Mouse (Mus musculus) 3T3-L1 (cell line): Measurements from ENCODE around the gene Ntn3.

Experiments used
- DNase-seq: peaks from one replicate; pipeline ENCODE4 v3.0.0-alpha.2; 2015; ENCODE audit warnings: low read depth, low spot score

Ntn3 gene

GRCm38 (mm10) chr17:24211631-24212440, 2.5 kb upstream of the Ntn3 start:
- DNase-seq = no peak

- DNase-seq = no peak
Measured at GRCm38 (mm10) chr17:24210591-24210990, 1.3 kb upstream of the Ntn3 start.

- DNase-seq = no peak
Measured at GRCm38 (mm10) chr17:24209916-24210240, 547 bp upstream of the Ntn3 start.

- DNase-seq = no peak
Measured at GRCm38 (mm10) chr17:24208641-24209042, 689 bp downstream of the Ntn3 start.

DNA sequence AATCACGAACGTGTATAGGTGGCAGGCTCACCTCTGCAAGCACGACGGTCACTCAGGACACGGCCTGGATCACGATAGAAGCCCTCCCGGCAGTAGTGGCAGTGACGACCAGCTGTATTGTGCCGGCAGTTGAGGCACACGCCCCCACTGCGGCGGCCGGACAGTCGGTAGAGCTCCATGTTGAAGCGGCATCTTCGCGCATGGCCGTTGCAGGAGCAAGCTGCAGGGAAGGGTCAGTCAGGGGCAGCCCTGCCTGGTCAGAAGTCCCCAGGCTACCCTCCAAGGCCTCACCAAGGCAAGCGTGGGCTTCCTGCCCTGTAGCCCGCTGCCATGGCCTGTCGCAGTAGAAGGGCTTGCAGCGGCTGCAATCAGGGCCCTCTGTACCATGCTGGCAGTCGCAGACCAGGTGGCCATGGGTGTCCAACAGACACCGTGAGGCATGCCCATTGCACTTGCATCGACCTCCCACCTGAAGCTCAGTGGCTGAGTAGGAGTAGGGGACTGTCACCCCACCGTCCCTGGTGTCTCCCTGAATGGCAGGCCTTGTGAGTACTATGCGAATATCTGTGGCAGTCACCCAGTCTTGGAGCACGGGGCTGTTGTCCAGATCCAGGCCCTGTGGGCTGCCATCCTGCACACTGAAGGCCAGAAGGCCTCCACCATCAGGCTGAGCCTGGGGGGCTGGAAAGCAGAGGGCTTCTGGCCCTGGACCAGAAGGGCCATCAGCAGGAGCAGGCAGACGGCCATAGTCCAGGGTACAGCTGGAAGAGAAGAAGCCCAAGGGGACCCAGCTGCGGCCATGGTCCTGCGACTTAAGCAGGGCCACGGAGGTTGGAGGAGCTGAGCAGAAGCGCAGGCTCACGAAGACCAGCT, 1.3 kb downstream of the Ntn3 start:
- DNase-seq = no peak

DNA sequence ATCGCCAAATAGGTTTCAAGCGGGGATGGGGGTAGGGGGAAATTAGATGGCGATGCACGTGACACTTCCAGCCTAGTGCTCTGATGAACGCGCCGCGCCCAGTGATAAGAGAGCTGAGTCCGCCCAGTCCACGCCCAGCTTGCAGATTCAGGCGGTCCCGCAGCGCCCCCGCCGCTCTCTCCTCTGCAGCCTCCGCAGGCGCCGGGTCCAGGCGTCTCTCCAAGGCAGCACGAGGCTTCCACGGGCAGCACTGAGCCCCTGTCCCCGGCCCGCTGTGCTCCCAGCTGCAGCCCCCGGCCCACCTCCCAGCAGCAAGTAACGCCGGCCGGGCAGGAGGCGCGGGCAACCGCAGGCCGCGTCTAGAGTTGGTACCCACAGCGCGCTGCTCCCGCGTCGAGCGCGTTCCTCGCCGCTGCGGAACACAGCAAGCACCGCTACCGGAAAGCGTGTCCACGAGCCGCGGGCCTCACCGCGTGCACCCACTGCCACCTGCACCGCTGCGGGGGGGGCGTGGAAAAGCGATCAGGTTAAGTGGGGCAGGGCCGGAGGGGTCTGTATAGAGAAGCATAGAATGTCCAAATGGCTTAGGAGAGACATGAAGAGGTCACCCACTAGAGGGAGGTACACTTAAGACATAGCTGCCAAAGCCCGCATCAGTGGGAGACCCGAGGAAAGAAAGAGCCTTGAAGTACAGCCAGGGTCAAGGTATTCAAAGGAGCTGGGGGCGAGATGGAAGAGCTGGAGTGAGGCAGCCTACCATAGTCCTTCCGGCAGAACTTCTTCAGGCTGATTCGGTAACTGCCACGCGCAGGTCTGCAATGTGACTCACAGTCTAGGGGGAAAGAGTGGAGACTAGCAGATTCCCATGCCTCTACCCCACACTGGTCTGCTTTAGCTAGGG, 2.6 kb downstream of the Ntn3 start:
- no peak for DNase-seq

- no peak for DNase-seq
Measured at GRCm38 (mm10) chr17:24205908-24206361, 3.4 kb downstream of the Ntn3 start.

GRCm38 (mm10) chr17:24205284-24205888, 3.9 kb downstream of the Ntn3 start, which contains the start of gene Tbc1d24:
TSS of gene Tbc1d24 (minus strand) at chr17:24205562.
- DNase-seq = peak; percentile 83

DNA sequence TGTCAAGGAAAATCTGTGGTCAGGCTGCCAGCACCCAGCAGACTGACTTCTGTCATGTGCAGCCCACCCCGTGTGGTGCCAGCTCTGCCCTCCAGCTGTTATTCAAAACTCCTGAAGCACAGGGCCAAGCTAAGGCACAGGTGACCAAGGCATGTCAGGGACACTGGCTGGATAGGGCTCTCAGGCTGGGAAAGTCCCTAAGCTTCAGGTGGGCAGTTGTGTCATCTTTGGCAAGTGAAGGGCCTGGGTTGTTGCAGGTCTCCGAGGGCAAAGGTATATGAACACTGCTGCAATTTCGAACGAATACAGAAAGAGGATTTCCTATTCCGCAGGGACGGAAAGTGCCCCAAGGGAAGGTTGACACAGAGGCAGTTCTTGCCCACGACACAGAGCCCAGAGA, 4.5 kb downstream of the Ntn3 start:
- peak; percentile 36 for DNase-seq

DNA sequence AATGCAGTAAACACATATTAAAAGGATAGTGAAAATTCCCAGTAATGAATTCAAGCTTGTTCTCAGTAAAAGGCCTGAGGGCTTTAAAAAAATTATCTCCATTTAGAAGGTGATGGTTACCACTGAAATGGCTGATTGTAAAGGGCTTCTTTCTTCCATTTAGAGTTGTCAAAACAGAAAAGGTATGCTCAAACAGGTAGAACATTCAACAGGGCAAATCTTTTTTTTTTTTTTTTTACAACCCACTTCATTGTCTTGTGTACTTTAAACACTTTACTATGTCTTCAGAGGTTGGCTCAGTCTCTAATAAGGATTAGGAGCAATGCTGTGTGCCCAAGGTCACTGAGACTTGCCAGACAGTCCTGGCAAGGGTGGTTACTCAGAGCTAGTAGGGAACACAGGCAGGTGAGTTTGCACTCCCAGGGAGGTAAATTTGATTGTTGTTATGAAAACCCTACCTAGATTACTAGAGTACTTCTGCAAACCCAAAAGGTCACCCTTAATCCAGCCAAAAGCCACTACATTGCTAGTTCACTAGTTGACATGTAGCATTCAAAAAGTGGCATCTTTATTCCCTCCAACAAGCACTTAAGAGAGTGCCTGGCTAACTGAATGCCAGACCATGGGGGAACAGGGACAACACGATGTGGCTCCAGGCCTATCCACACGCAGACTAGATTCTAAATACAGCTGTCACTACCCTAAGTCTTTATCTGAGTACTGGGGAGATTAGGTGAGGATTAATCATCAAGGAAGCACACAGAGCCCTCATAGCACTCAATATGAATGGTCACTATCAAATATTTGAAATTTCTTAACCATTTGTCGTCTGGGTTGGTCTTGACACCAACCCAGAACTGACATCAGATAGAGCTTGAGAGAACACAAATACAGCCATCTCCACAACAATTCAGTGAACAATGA, 5.5 kb downstream of the Ntn3 start:
- DNase-seq = no peak

DNA sequence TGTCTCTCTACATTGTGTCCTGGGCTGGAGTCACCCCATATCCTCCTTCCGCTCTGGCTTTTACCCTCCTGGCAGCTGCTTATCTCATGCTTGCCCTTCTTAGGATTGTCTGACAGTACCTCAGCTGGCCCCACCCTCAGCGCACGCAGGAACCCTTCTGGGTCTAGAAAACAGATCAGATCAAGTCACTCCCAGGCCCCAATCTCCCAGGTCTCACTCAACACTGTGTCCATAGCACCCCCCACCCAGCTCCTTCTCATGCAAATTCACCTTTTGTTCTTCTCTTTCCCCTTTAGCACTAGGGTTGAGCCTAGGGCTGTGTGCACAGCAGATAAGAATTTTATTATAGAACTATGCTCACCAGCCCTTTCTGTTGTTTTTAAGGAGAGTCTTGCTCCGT, 6.3 kb downstream of the Ntn3 start:
- no peak for DNase-seq

DNA sequence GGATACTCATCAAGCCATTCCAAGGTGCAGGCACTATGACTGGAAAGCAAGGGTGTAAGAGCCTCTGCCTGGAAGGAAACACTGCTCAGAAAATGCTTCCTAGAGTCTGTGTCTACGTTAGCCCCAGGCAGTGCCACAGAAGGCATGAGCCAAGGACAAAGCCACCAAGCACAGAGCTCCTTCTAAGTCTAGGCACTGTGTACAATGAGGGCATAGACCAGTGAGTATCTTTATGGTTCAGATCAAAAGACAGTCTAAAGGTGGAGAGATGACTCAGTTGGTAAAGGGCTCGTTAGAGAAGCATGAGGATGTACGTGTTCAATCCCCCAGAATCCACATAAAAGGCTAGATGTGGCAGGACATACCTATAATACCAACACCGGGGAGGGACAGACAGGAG, 8.2 kb downstream of the Ntn3 start:
- no peak for DNase-seq

DNA sequence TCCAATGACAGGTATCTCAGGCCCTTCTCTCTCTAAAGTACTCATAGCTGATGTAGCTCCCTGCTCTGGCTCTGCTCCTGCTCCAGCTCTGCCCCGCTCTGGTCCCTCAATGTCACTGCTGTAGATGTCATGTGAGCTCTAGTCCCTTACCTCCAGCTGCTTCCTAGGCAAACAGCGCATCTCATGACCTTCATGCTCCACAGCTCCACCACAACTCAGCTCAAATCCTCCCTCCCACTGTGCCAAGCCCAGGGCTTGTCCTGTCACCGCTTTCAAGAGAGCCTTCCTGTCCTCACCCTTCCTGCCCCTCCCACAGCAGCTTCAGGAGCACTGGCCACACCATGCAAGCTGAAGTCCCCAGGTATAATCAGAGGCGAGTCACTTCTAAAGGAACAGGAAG, 9.6 kb downstream of the Ntn3 start:
- DNase-seq = no peak

- no peak for DNase-seq
Measured at GRCm38 (mm10) chr17:24199252-24199651, 10.1 kb downstream of the Ntn3 start.

GRCm38 (mm10) chr17:24197032-24197824, 12.1 kb downstream of the Ntn3 start:
- peak; percentile 26 for DNase-seq

DNA sequence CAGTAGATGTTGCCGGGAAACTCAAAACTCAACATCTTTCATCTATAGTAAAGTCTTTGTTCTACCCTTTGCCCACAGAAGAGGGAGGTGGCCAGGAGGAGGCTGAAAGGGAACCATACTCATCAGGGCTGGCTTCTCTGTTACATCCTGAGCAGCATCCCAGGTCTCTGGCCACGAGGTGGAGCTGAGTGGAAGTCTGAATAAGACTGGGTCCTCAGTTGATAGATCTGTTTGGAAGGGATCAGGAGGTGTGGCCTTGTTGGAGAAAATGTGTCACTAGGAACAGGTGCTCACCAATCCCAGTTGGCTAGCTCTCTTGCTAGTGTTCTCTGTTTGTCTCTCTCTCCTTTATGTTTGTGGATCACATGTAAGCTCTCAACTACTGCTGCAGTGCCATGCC, 14.0 kb downstream of the Ntn3 start:
- no peak for DNase-seq

DNA sequence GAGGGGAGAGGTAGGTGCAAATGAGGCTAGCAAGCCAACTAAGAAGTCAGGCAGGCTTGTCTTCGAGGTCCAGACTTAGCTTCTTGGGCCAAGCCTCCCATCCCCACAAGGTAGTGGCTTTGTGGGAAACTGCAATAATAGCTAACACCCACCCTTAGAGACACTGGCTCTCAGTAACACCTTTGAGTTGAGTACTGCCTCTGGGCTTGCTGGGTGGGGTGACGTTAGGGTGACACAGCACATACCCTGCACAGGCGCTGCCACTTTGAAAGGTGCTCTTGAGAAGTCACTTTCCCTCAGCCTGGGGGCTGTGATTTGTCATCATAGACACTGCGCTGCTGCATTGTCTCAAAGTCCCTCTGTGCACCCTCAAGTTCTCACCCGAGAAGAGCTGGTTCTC, 15.6 kb downstream of the Ntn3 start:
- DNase-seq = no peak

DNA sequence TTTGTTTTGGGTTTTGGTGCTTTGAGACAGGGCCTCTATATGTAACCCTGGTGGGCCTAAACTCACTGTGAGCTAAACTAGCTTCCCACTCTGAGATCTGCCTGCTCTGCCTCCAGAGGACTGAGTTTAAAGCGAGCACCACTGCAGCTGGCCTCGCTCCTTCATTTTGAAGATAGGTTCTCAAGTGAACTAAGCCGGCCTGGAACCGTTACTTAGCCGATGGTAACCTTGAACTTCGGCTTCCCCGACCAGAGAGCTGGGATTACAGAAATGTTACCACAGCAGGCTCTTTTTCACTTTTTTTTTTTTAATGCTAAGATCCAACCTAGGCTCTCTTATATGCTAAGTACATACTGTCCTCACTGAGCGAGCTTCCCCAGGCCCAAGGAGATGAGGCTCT, 16.1 kb downstream of the Ntn3 start:
- DNase-seq = no peak

DNA sequence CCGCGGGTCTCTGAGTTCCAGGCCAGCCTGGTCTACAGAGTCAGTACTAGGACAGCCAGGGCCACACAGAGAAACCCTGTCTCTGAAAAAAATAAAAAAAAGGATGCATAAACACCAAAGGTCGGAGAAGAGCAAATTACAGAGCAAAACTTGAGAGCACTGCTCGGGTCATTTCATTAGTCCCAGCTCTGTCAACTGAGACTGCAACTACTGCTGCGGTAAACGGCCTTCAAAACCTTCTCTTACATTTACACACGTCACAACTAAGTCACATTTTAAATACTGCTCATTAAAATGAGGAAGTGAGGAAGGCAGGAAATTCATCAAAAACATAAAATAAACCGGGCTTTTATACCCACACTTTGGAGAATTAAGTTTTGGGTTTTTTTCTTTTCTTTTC, 16.5 kb downstream of the Ntn3 start:
- no peak for DNase-seq
